Mouse (Mus musculus) cerebellum, adult 2 months (tissue): ENCODE results near the gene Ext2. TPM values are rescaled to one million over a fixed set of nuclear protein-coding genes. Genes with fewer than 3 reads are reported as not detected.

Experiments
- DNase-seq, 2 experiments: peaks; one replicate each; pipeline ENCODE4 v3.0.0; 2021
- H3K27ac ChIP-seq: fragments of 200-500 bp; 2 replicates; pipeline ENCODE4 v1.5.1; 2012; ENCODE audit warnings: low read length, control low read depth, inconsistent platforms; ENCODE audit not compliant: insufficient read depth
- H3K27me3 ChIP-seq: fragments of 200-500 bp; 2 replicates; pipeline ENCODE4 v1.6.1; 2012; ENCODE audit warnings: inconsistent platforms, mild to moderate bottlenecking, low read length, moderate library complexity; ENCODE audit not compliant: control insufficient read depth, insufficient read depth
- H3K4me1 ChIP-seq: fragments of 200-500 bp; 2 replicates; pipeline ENCODE4 v1.6.1; 2011; ENCODE audit warnings: low read length; ENCODE audit not compliant: control insufficient read depth, insufficient read depth
- H3K4me3 ChIP-seq: fragments of 200-500 bp; replicated peaks from 2 replicates; pipeline ENCODE3; 2011; ENCODE audit warnings: mild to moderate bottlenecking, low read depth, low read length, control low read depth; ENCODE audit not compliant: insufficient read depth
- CTCF ChIP-seq: fragments of 200-500 bp; IDR thresholded peaks from 2 replicates; pipeline ENCODE4 v1.5.1; 2011; ENCODE audit warnings: low read depth, mild to moderate bottlenecking, control low read depth, low read length, moderate library complexity, borderline replicate concordance; ENCODE audit not compliant: insufficient read depth
- POLR2A ChIP-seq: fragments of 200-500 bp; IDR thresholded peaks from 2 replicates; pipeline ENCODE4 v1.6.1; 2011; ENCODE audit warnings: low read length, control low read depth, borderline replicate concordance; ENCODE audit not compliant: insufficient read depth
- WGBS: fragments of 180-500 bp; shearing (Covaris S2); methylation state at CpG from one replicate; pipeline ENCODE4 v1.1.7; 2018; 5-methylcytosine and 5-hydroxymethylcytosine counted together
- polyA plus RNA-seq: library from polyadenylated mRNA; depleted of rRNA; stranded (reverse); fragments of >200 nt; gene quantifications from 2 replicates; pipeline ENCODE4 v1.2.3, GENCODE M21; 2012

Gene Ext2
- polyA plus RNA-seq, 1 experiment: 40.1 TPM

DNA sequence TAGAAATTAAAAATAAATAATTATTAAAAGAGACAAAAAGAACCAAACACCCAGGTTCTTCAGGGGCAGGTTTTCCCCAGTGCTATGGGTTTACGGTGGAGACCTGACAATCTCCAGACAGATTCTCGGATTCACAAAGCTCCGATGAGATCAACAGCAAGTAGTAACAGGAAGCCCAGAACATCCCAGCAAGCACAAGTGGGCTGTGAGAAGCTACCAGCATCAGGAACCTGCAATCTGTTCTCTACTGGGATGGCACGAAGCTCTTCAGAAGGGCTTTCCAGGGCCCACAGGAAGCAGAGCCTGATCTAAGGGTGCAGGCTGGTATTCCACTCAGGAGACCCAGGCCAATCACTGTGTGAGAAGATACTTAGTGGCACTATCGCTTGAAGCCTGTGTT lies 33.8 kb downstream of the Ext2 start:
- no peak for DNase-seq
- Histone ChIP-seq H3K4me3 (no peak overlapping the region), H3K27me3 (no peaks in the 10 kb centered on the region), H3K4me1 (peaks cover 74% of the 10 kb centered on the region), H3K27ac (no peak overlapping the region)
- WGBS: 78% methylated on average over 5 of the region's 5 CpGs
- TF ChIP-seq CTCF (no peak), POLR2A (no peak)

DNA sequence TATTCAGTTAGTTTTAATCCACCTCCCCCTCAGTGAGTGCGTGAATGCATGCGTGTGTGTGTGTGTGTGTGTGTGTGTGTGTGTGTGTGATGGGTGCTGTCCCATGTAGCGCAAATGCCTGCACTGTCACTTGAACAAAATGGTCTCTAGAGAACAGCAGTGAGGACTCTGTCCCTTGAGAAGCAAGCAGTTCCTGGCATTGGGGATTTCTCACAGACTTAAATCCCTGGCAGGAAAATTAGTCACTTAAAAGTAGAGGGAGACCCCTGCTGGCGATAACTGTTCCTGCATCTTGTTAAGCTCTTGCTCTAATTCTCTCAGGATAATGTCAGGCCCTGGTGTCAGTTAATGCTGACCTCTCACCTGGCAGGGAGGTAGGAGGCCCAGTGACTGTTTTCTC lies 36.2 kb downstream of the Ext2 start:
- peak; percentile 55; the same call in 1 of the 2 replicates for TF ChIP-seq CTCF
- TF ChIP-seq POLR2A: no peak
- 27% methylated on average over 4 of the region's 4 CpGs for WGBS
- Histone ChIP-seq H3K27ac (peak overlapping the region; percentile 70; the same call in 1 of the 2 replicates), H3K27me3 (no peaks in the 10 kb centered on the region), H3K4me1 (peaks cover 72% of the 10 kb centered on the region), H3K4me3 (no peak overlapping the region)
- peak; percentile 86 to 90 for DNase-seq

DNA sequence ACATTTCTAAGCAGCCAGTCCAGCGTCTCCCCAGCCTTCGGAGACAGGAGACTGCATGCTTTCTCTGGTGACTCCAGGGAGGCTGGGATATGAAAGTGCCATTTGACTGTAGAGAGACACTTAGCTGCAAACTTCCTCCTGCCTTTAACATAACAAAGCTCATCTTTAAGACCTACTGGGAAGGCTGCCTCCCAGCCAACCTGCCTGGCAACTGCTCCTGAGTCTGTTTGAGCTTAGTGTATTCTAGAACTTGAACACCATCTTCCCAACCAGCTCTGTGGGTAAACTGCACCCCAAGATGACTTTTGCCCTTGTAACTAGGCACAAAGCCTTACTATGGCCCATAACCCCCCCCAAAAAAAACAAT lies 37.0 kb downstream of the Ext2 start:
- peak overlapping the region; percentile 12; the same call in 1 of the 2 replicates for H3K27ac ChIP-seq
- peaks cover 66% of the 10 kb centered on the region for H3K4me1 ChIP-seq
- no peaks in the 10 kb centered on the region for H3K27me3 ChIP-seq
- no peak overlapping the region for H3K4me3 ChIP-seq
- DNase-seq: no peak
- TF ChIP-seq POLR2A: no peak
- no peak for TF ChIP-seq CTCF
- 86% methylated on average over 2 of the region's 2 CpGs for WGBS

- Histone ChIP-seq H3K4me3 (no peak overlapping the region), H3K27ac (peak overlapping the region; percentile 13; the same call in 1 of the 2 replicates), H3K4me1 (peaks cover 61% of the 10 kb centered on the region), H3K27me3 (no peaks in the 10 kb centered on the region)
- TF ChIP-seq POLR2A (no peak), CTCF (no peak)
- DNase-seq: peak; percentile 62 to 77
- WGBS: 52% methylated on average over 12 of the region's 12 CpGs
Measured at GRCm38 (mm10) chr2:93784721-93785431, 37.5 kb downstream of the Ext2 start.

- TF ChIP-seq CTCF: no peak
- TF ChIP-seq POLR2A: no peak
- peak overlapping the region; percentile 38 for H3K27ac ChIP-seq
- H3K4me3 ChIP-seq: no peak overlapping the region
- H3K27me3 ChIP-seq: no peaks in the 10 kb centered on the region
- peak; percentile 52 to 61 for DNase-seq
- peaks cover 59% of the 10 kb centered on the region for H3K4me1 ChIP-seq
- WGBS: 30% methylated on average over 9 of the region's 9 CpGs
Measured at GRCm38 (mm10) chr2:93783926-93784539, 38.3 kb downstream of the Ext2 start.

GRCm38 (mm10) chr2:93782682-93783081 lies 39.7 kb downstream of the Ext2 start:
- 47% methylated on average over 5 of the region's 5 CpGs for WGBS
- peak in 1 of 2 experiments; percentile 13 for DNase-seq
- Histone ChIP-seq H3K27ac (no peak overlapping the region), H3K27me3 (no peaks in the 10 kb centered on the region), H3K4me3 (no peak overlapping the region), H3K4me1 (peaks cover 56% of the 10 kb centered on the region)
- no peak for TF ChIP-seq CTCF
- TF ChIP-seq POLR2A: no peak

DNA sequence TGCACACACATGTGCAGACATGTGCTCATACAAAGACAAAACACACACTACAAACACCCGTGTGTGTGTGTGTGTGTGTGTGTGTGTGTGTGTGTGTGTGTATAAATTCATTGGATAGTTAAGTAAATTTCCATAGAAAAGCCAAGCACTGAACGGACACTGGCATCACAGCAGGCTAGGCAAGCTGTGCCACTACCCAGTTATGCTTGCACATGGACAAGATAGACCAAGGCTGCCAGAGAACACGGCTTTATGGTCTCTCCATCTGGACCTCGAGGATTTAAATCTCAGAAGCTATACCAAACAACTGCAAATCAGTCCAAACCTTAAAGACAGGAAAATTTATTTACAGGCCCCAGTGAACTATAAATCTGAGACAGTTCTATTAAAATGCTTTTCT lies 40.2 kb downstream of the Ext2 start:
- peaks cover 51% of the 10 kb centered on the region for H3K4me1 ChIP-seq
- no peak overlapping the region for H3K4me3 ChIP-seq
- TF ChIP-seq CTCF (no peak), POLR2A (no peak)
- H3K27ac ChIP-seq: peak overlapping the region; percentile 63
- 14% methylated on average over 4 of the region's 4 CpGs for WGBS
- DNase-seq: peak; percentile 47 to 63
- H3K27me3 ChIP-seq: no peaks in the 10 kb centered on the region

DNA sequence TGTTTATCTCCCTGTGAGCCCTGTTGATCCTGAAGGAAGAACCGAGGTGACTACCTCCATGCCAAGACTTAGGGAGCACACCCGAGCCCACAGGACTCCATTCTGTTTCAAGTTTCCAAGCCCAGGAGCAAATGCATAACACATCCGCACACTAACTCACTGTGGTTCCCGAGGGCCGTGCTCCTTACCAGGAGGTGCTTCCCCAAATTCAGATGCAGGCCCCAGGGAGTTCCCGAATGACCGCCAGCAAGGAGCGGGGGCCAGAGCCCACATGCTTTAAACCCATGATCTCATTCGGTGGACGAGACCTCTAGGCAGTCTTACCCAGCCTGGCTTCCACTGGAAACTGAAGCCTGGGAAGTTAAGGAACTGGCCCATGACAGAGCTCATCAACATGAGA lies 41.8 kb downstream of the Ext2 start:
- no peak for TF ChIP-seq POLR2A
- TF ChIP-seq CTCF: no peak
- DNase-seq: no peak
- H3K27me3 ChIP-seq: no peaks in the 10 kb centered on the region
- no peak overlapping the region for H3K27ac ChIP-seq
- no peak overlapping the region for H3K4me3 ChIP-seq
- 78% methylated on average over 10 of the region's 10 CpGs for WGBS
- peaks cover 38% of the 10 kb centered on the region for H3K4me1 ChIP-seq
